Mouse (Mus musculus): Measurements from ENCODE around the gene Ahdc1. TPM values are rescaled to one million over a fixed set of nuclear protein-coding genes. Genes with fewer than 3 reads are reported as not detected.
A peak's percentile ranks its signal among the peaks of the same experiment; 100 is the strongest.
"Not testable (repeated sequence)": the region's sequence is repeated elsewhere in the genome, so short reads cannot be mapped to it uniquely, and the experiment has no call there.

Gene Ahdc1
- total and polyA plus RNA-seq, 2 experiments from 2014 or later, result 11.0 to 115 TPM

DNA sequence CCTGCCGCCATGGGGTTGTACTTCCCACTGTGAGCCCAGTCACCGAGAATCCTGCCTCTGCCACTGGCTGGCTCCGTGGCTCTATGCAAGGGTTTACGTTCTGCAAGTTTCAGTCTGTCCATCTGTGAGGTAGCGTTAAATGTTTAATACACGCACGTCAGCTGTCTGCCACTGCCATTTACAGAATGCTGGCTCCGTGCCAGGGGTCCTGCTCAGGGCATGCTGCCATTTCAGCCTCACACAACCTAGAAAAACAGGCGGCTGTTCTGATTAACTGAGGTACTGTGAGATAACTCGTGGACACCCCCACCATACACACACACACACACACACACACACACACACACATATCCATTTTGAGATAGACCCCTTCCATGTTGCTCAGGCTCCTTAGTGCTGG lies 8.2 kb upstream of the Ahdc1 start:
- ATAC-seq (ENCODE audit: low FRiP score) (no peak), DNase-seq (ENCODE audit: low spot score) (peak; percentile 66)
- Histone ChIP-seq H3K4me2 (ENCODE audit: low read depth, low read length, poor library complexity, severe bottlenecking) (no peak overlapping the region), H3K4me3 (ENCODE audit: low read depth, low read length) (no peak overlapping the region), H3K4me1 (ENCODE audit: insufficient read depth, low read length) (no peaks in the 10 kb centered on the region; the same call in 1 of the 2 replicates), H3K9me3 (ENCODE audit: low read length) (no peaks in the 10 kb centered on the region), H3K36me3 (ENCODE audit: insufficient read depth, low read length) (no peaks in the 10 kb centered on the region), H3K27ac (ENCODE audit: low read depth, low read length) (no peak overlapping the region), H3K9ac (replicated peaks; ENCODE audit: low read length, poor library complexity, severe bottlenecking) (no peak overlapping the region), H3K27me3 (ENCODE audit: insufficient read depth, low read length) (no peaks in the 10 kb centered on the region)
- WGBS, result 20% methylated on average over 10 of the region's 10 CpGs
- no peak for TF ChIP-seq CTCF (IDR thresholded peaks at IDR 0.05)

DNA sequence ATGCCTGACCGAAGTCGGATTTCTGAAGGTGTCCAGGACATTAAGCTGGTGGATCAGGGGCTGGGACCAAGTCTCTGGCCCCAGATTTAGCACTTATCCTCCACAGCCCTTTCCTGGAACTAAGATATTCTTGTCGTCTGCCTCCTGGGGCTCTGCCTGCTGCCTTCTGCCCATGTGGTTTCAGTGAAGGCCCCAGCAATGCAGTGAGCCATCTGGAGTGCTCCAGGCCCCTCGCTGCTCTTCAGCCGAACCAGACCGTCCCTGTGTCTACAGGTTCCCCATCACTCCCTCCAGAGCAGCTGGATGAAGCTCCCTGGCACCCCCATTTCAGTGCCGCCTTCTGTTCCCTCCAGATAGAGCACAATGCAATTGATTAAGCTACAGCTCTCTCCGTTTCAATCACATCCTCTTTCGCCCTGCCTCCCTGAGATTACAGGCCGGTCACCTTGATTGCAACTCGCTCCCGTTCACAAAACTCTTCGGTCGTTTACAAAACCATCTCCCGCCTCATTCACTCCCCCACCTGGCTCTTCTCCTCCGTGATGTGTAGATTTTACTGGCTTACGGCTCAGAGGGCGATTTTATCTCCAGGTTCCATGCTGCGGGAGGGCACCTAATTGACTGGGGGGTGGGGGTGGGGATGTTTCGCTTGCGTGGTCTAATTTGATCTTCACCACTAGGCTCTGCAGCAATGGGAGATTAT lies 7.6 kb upstream of the Ahdc1 start:
- Histone ChIP-seq H3K4me1 (ENCODE audit: insufficient read depth, low read length) (no peaks in the 10 kb centered on the region; the same call in 1 of the 2 replicates), H3K4me3 (ENCODE audit: low read depth, low read length) (no peak overlapping the region), H3K4me2 (ENCODE audit: low read depth, low read length, poor library complexity, severe bottlenecking) (no peak overlapping the region), H3K27ac (ENCODE audit: low read depth, low read length) (no peak overlapping the region), H3K36me3 (ENCODE audit: insufficient read depth, low read length) (no peaks in the 10 kb centered on the region), H3K27me3 (ENCODE audit: insufficient read depth, low read length) (no peaks in the 10 kb centered on the region), H3K9ac (replicated peaks; ENCODE audit: low read length, poor library complexity, severe bottlenecking) (no peak overlapping the region), H3K9me3 (ENCODE audit: low read length) (no peaks in the 10 kb centered on the region)
- WGBS, result 34% methylated on average over 21 of the region's 21 CpGs
- ATAC-seq (ENCODE audit: low FRiP score) (no peak), DNase-seq (ENCODE audit: low spot score) (peak; percentile 45)
- TF ChIP-seq CTCF (IDR thresholded peaks at IDR 0.05), result no peak

DNA sequence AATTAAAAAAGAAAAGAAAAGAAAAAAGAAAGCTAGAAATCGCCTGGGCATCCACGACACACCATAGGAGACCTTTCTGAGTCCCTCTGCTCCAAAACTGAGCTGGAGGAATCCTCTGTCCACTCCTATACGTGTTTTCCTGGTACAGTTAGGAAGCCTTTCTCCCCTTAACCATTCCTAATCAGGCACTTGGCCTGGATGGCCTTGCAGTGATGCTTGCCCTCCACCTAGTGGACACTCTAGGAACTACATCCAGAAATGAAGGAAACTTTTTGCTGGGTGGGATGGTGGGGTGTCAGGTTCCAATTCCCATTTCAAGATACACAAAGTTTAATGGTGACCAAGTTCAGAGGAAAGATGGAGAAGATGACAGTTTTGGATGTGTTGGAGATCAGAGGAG lies 5.8 kb upstream of the Ahdc1 start:
- Histone ChIP-seq H3K27ac (ENCODE audit: low read depth, low read length) (no peak overlapping the region), H3K9me3 (ENCODE audit: low read length) (no peaks in the 10 kb centered on the region), H3K9ac (replicated peaks; ENCODE audit: low read length, poor library complexity, severe bottlenecking) (no peak overlapping the region), H3K4me1 (ENCODE audit: insufficient read depth, low read length) (no peaks in the 10 kb centered on the region; the same call in 1 of the 2 replicates), H3K27me3 (ENCODE audit: insufficient read depth, low read length) (peaks cover 5% of the 10 kb centered on the region; the same call in 1 of the 2 replicates), H3K36me3 (ENCODE audit: insufficient read depth, low read length) (no peaks in the 10 kb centered on the region), H3K4me3 (ENCODE audit: low read depth, low read length) (no peak overlapping the region), H3K4me2 (ENCODE audit: low read depth, low read length, poor library complexity, severe bottlenecking) (no peak overlapping the region)
- WGBS, result 1% methylated on average over 3 of the region's 3 CpGs
- peak; percentile 84 for DNase-seq (ENCODE audit: low spot score)
- no peak for ATAC-seq (ENCODE audit: low FRiP score)
- peak; percentile 100 for TF ChIP-seq CTCF (IDR thresholded peaks at IDR 0.05)

DNA sequence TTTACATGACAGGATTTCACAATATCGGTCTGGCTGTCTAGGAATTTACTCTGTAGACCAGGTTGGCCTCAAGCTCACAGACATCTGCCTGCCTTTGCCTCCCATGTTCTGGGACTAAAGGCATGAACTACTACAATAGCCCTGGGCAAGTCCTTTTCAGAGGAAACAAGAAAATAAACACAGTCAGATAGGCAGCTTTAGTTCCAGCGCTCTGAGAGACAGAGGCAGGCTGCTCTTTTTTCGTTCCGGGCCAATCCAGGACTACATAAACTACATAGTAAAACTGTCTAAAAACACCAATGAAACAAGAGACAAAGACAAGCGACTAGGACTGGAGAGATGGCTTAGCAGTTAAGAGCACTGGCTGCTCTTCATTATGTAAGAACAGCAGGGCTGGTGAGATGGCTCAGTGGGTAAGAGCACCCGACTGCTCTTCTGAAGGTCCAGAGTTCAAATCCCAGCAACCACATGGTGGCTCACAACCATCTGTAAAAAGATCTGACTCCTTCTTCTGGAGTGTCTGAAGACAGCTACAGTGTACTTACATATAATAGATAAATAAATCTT lies 5.1 kb upstream of the Ahdc1 start:
- not testable (repeated sequence) for H3K9me3 ChIP-seq (ENCODE audit: low read length); H3K4me3 ChIP-seq (ENCODE audit: low read depth, low read length); DNase-seq (ENCODE audit: low spot score); H3K27me3 ChIP-seq (ENCODE audit: insufficient read depth, low read length); H3K36me3 ChIP-seq (ENCODE audit: insufficient read depth, low read length); ATAC-seq (ENCODE audit: low FRiP score); H3K9ac ChIP-seq (replicated peaks; ENCODE audit: low read length, poor library complexity, severe bottlenecking); H3K4me2 ChIP-seq (ENCODE audit: low read depth, low read length, poor library complexity, severe bottlenecking); H3K27ac ChIP-seq (ENCODE audit: low read depth, low read length); H3K4me1 ChIP-seq (ENCODE audit: insufficient read depth, low read length)
- WGBS, result 69% methylated on average over 6 of the region's 6 CpGs

DNA sequence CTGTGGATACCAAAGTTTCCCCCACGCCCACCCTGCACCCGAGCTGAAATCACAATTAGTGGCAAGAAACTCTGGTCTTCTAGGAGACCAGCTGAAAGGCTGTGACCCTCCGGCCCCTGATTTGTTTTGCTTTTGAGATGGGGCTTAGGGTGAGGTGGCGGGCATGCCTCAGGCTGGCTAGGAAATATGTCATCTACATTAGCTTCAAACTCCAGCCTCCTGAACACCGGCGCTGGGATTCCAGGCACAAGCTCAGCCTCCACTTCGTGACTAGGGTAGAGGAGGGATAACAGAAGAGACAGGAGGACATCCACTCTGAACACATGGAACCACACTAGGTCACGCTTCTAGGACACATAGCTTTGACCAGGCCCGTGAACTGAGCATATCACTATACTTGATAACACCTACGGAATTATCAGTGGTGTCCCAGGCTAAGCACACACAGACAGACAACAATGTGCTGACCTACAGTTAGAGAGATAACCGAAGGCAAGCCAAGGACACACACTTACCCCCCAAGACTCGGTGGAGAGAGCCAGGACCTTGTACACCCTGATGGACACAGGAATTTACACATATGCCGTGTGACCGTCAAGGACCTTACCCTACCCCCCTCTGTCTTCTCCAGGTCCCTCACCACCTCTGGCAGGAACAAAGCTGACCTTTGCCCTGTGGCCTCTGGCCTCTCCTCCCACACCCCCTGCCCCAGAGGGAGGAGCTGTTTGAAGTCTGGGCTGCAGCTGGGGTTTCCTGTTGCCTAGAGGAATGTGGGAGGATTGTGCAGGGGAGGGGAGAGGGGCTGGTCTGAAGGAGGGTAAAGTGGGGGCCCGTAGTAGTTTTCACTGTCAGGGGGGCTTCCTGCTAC lies 3.3 kb upstream of the Ahdc1 start:
- H3K4me1 ChIP-seq (ENCODE audit: insufficient read depth, low read length), result no peaks in the 10 kb centered on the region; the same call in 1 of the 2 replicates
- no peaks in the 10 kb centered on the region for H3K9me3 ChIP-seq (ENCODE audit: low read length)
- TF ChIP-seq CTCF (IDR thresholded peaks at IDR 0.05), result no peak
- peaks cover 5% of the 10 kb centered on the region; the same call in 1 of the 2 replicates for H3K27me3 ChIP-seq (ENCODE audit: insufficient read depth, low read length)
- H3K9ac ChIP-seq (replicated peaks; ENCODE audit: low read length, poor library complexity, severe bottlenecking), result no peak overlapping the region
- DNase-seq (ENCODE audit: low spot score) (no peak), ATAC-seq (ENCODE audit: low FRiP score) (no peak)
- 39% methylated on average over 15 of the region's 15 CpGs for WGBS
- no peak overlapping the region for H3K4me2 ChIP-seq (ENCODE audit: low read depth, low read length, poor library complexity, severe bottlenecking)
- H3K36me3 ChIP-seq (ENCODE audit: insufficient read depth, low read length), result no peaks in the 10 kb centered on the region
- no peak overlapping the region for H3K27ac ChIP-seq (ENCODE audit: low read depth, low read length)
- H3K4me3 ChIP-seq (ENCODE audit: low read depth, low read length), result no peak overlapping the region
